Mouse (Mus musculus) G1E (cell line): ENCODE data around the gene 2700049A03Rik. TPM values are rescaled to one million over a fixed set of nuclear protein-coding genes. Genes with fewer than 3 reads are reported as not detected.

Experiments used
- ATAC-seq: 2 replicates; pipeline ENCODE4 v1.8.0; 2016; ENCODE audit warnings: mild to moderate bottlenecking; ENCODE audit not compliant: insufficient number of reproducible peaks, poor library complexity, low FRiP score, severe bottlenecking; ENCODE audit errors: extremely low read depth
- DNase-seq: peaks from one replicate; pipeline ENCODE4 v3.0.0; 2012; ENCODE audit warnings: low spot score
- H3K27me3 ChIP-seq: 2 replicates; pipeline ENCODE4 v1.6.1; 2012; ENCODE audit warnings: mild to moderate bottlenecking, low read length, inconsistent platforms; ENCODE audit not compliant: insufficient read depth
- H3K36me3 ChIP-seq: replicated peaks from 2 replicates; pipeline ENCODE3; 2012; ENCODE audit warnings: mild to moderate bottlenecking, inconsistent platforms
- H3K4me1 ChIP-seq: 2 replicates; pipeline ENCODE4 v1.6.1; 2012; ENCODE audit warnings: low read depth, low read length, inconsistent platforms, mixed read lengths; ENCODE audit not compliant: insufficient read depth
- H3K4me3 ChIP-seq: 2 replicates; pipeline ENCODE4 v1.5.1; 2012; ENCODE audit warnings: low read depth, mild to moderate bottlenecking, inconsistent platforms, low read length, moderate library complexity, mixed read lengths
- H3K9me3 ChIP-seq: replicated peaks from 2 replicates; pipeline ENCODE4 v1.6.1; 2012; ENCODE audit warnings: inconsistent platforms
- CTCF ChIP-seq: IDR thresholded peaks from 2 replicates; pipeline ENCODE4 v1.5.1; 2012; ENCODE audit warnings: low read depth, low read length, inconsistent platforms, mixed read lengths
- GATA1 ChIP-seq: IDR thresholded peaks from 2 replicates; pipeline ENCODE4 v1.6.1; 2012; ENCODE audit warnings: borderline replicate concordance, low read length, inconsistent platforms, mixed read lengths
- GATA2 ChIP-seq: IDR thresholded peaks from 2 replicates; pipeline ENCODE4 v1.6.1; 2012; ENCODE audit warnings: low read depth, low read length, inconsistent platforms, borderline replicate concordance
- POLR2AphosphoS5 ChIP-seq: IDR thresholded peaks from 2 replicates; pipeline ENCODE4 v1.6.1; 2012; ENCODE audit warnings: low read depth, low read length, inconsistent platforms; ENCODE audit not compliant: insufficient replicate concordance
- TAL1 ChIP-seq: conservative IDR thresholded peaks from 2 replicates; pipeline ENCODE4 v1.6.1; 2012; ENCODE audit warnings: low read depth, low read length, inconsistent platforms, mixed read lengths
- polyA plus RNA-seq: library from polyadenylated mRNA; stranded (reverse); fragments of >175 nt; gene quantifications from 2 replicates; pipeline ENCODE4 v1.2.3, GENCODE M21; 2012
- total RNA-seq, 2 experiments: library from RNA; stranded (forward) in 1 of 2; stranded (reverse) in 1 of 2; fragments of 200-1000 nt in 1 of 2; fragments of >200 nt in 1 of 2; fragmentation: Nextera tagmentation in 1 of 2; gene quantifications; 2 replicates each; pipeline ENCODE4 v1.2.3; 2014 to 2017

2700049A03Rik gene
- total and polyA plus RNA-seq, 3 experiments, result 1.4 to 52.9 (median 26.7) TPM

DNA sequence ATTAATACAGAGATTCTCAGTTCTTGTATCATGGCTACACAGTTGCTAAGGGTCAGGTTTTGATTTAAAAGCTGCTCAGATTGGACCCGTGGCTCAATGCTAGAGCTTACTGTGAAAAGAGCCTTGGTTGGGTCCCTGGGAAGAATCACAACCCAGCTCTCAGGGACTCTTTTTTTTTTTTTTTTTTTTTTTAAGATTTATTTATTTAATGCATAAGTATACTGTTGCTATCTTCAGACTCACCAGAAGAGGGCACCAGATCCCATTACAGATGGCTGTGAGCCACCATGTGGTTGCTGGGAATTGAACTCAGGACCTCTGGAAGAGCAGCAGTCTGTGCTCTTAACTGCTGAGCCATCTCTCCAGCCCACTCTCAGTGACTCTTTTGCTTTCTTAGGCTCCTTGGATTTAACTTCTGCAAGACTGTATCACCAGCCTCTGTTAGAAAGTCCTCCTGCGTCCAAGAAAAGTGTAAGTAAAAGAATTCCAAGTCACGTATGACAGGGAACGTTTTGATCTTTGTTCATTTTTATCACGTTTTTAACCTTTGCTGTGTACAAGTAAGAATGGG, 2.7 kb downstream of the 2700049A03Rik start:
- Histone ChIP-seq H3K36me3 (peaks cover 57% of the 10 kb centered on the region), H3K9me3 (no peaks in the 10 kb centered on the region), H3K27me3 (no peaks in the 10 kb centered on the region), H3K4me1 (peaks cover 42% of the 10 kb centered on the region), H3K4me3 (no peak overlapping the region)
- TF ChIP-seq GATA1, result no peak
- ATAC-seq (no peak), DNase-seq (no peak)

DNA sequence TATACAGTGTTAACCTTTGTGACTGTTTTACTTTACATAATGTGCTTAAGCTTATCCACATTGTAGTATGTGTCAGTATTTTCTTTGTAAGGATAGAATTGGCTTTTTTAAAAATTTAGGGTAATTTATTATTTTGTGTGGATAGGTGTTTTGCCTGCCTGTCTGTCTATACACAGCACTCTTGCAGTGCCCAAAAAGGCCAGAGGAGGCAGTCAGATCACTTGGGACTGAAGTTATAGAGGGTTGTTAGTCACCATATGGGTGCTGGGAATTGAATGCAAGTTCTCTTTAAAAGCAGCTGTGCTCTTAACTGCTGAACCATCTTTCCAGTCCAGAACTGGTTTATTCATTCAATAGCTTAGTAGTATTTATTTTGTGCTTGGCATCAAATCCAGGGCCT, 4.5 kb downstream of the 2700049A03Rik start:
- Histone ChIP-seq H3K4me1 (peaks cover 34% of the 10 kb centered on the region), H3K9me3 (no peaks in the 10 kb centered on the region), H3K27me3 (no peaks in the 10 kb centered on the region), H3K36me3 (peaks cover 68% of the 10 kb centered on the region), H3K4me3 (no peak overlapping the region)
- ATAC-seq (no peak), DNase-seq (no peak)
- TF ChIP-seq POLR2AphosphoS5 (no peak), CTCF (no peak), GATA1 (no peak), GATA2 (no peak), TAL1 (no peak)

- H3K9me3 ChIP-seq, result no peaks in the 10 kb centered on the region
- H3K27me3 ChIP-seq, result no peaks in the 10 kb centered on the region
- H3K4me1 ChIP-seq, result peaks cover 47% of the 10 kb centered on the region
- DNase-seq (peak; percentile 40), ATAC-seq (no peak)
- peaks cover 90% of the 10 kb centered on the region for H3K36me3 ChIP-seq
- TF ChIP-seq GATA1 (no peak), CTCF (peak; percentile 67; the same call in 1 of the 2 replicates)
- H3K4me3 ChIP-seq, result no peak overlapping the region
These were observed 11.0 kb downstream of the 2700049A03Rik start for GRCm38 (mm10) chr12:71147641-71148040.

- Histone ChIP-seq H3K36me3 (peaks cover 87% of the 10 kb centered on the region), H3K4me1 (peaks cover 49% of the 10 kb centered on the region), H3K9me3 (no peaks in the 10 kb centered on the region), H3K4me3 (no peak overlapping the region), H3K27me3 (no peaks in the 10 kb centered on the region)
- TF ChIP-seq TAL1 (no peak), CTCF (no peak), GATA2 (no peak), GATA1 (no peak), POLR2AphosphoS5 (no peak)
- ATAC-seq (no peak), DNase-seq (no peak)
These were observed 12.2 kb downstream of the 2700049A03Rik start for GRCm38 (mm10) chr12:71148801-71149200.

- H3K36me3 ChIP-seq, result peaks cover 83% of the 10 kb centered on the region
- H3K27me3 ChIP-seq, result no peaks in the 10 kb centered on the region
- peaks cover 45% of the 10 kb centered on the region for H3K4me1 ChIP-seq
- no peak overlapping the region for H3K4me3 ChIP-seq
- no peaks in the 10 kb centered on the region for H3K9me3 ChIP-seq
- DNase-seq (no peak), ATAC-seq (no peak)
- TF ChIP-seq TAL1 (no peak), CTCF (no peak), GATA2 (no peak)
These were observed 12.8 kb downstream of the 2700049A03Rik start for GRCm38 (mm10) chr12:71149456-71149855.

DNA sequence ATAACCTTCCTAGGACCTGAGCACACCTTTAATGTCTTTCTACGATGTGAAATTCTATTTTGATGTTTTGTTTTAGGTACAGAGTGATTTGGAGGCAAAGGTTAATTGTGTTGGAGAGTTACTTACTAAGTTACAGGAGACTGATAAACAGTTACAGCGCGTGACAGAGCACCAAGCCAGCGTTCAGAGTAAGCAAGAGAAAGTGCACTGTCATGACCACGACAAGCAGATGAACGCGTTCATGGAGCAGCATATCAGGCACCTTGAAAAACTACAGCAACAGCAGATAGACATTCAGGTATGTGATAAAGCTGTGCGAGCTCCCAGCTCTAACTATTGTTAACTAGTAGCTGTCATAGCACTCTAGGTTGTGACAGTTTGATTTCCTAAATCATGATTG, 13.5 kb downstream of the 2700049A03Rik start:
- H3K9me3 ChIP-seq, result no peaks in the 10 kb centered on the region
- H3K4me1 ChIP-seq, result peaks cover 43% of the 10 kb centered on the region
- DNase-seq (peak; percentile 29), ATAC-seq (peak; percentile 94)
- peaks cover 83% of the 10 kb centered on the region for H3K36me3 ChIP-seq
- no peaks in the 10 kb centered on the region for H3K27me3 ChIP-seq
- no peak overlapping the region; the same call in 1 of the 2 replicates for H3K4me3 ChIP-seq
- TF ChIP-seq GATA2 (no peak), TAL1 (no peak), POLR2AphosphoS5 (no peak), CTCF (no peak), GATA1 (no peak)

- TF ChIP-seq TAL1, result no peak
- TF ChIP-seq POLR2AphosphoS5, result no peak
- Histone ChIP-seq H3K9me3 (no peaks in the 10 kb centered on the region), H3K36me3 (peaks cover 80% of the 10 kb centered on the region)
These were observed 18.3 kb downstream of the 2700049A03Rik start for GRCm38 (mm10) chr12:71154979-71155378.

More at GRCm38 (mm10) chr12:71154979-71155378, 18.3 kb downstream of the 2700049A03Rik start:
- DNase-seq (no peak), ATAC-seq (no peak)
- H3K4me3 ChIP-seq, result no peak overlapping the region
- peaks cover 23% of the 10 kb centered on the region for H3K4me1 ChIP-seq
- H3K27me3 ChIP-seq, result no peaks in the 10 kb centered on the region
